Mouse (Mus musculus) spleen, adult 2 months (tissue): ENCODE results near the gene Zim1. TPM values are rescaled to one million over a fixed set of nuclear protein-coding genes. Genes with fewer than 3 reads are reported as not detected.

Experiments
- DNase-seq, 2 experiments: peaks; one replicate each; pipeline versions ENCODE4 v3.0.0 to v3.0.0-alpha.2; 2012 to 2021; ENCODE audit warnings: low spot score in 2 of 2, low read depth in 1 of 2
- H3K27ac ChIP-seq: fragments of 200-500 bp; 2 replicates; pipeline ENCODE4 v1.5.1; 2012; ENCODE audit warnings: low read length, inconsistent platforms; ENCODE audit not compliant: insufficient read depth
- H3K27me3 ChIP-seq: fragments of 200-500 bp; 2 replicates; pipeline ENCODE4 v1.6.1; 2012; ENCODE audit warnings: mild to moderate bottlenecking, moderate library complexity, low read length, inconsistent platforms; ENCODE audit not compliant: control insufficient read depth, insufficient read depth
- H3K36me3 ChIP-seq: fragments of 200-500 bp; 2 replicates; pipeline ENCODE4 v1.6.1; 2012; ENCODE audit warnings: mild to moderate bottlenecking, low read length, inconsistent platforms; ENCODE audit not compliant: control insufficient read depth, insufficient read depth
- H3K4me1 ChIP-seq: fragments of 200-500 bp; 2 replicates; pipeline ENCODE4 v1.6.1; 2011; ENCODE audit warnings: inconsistent platforms; ENCODE audit not compliant: control insufficient read depth, insufficient read depth, insufficient read length
- H3K4me3 ChIP-seq: fragments of 200-500 bp; 2 replicates; pipeline ENCODE4 v1.5.1; 2011; ENCODE audit warnings: mild to moderate bottlenecking, inconsistent platforms; ENCODE audit not compliant: insufficient read depth, insufficient read length; ENCODE audit errors: extremely low read depth
- CTCF ChIP-seq: fragments of 200-500 bp; IDR thresholded peaks from 2 replicates; pipeline ENCODE4 v1.5.1; 2011; ENCODE audit warnings: mild to moderate bottlenecking, inconsistent platforms; ENCODE audit not compliant: insufficient read depth, insufficient read length, insufficient replicate concordance; ENCODE audit errors: extremely low read depth
- POLR2A ChIP-seq: fragments of 200-500 bp; IDR thresholded peaks from 2 replicates; pipeline ENCODE4 v1.6.1; 2011; ENCODE audit warnings: low read depth, low read length, inconsistent platforms
- WGBS: fragments of 180-500 bp; shearing (Covaris S2); methylation state at CpG from one replicate; pipeline ENCODE4 v1.1.7; 2018; 5-methylcytosine and 5-hydroxymethylcytosine counted together
- polyA plus RNA-seq: library from polyadenylated mRNA; depleted of rRNA; stranded (reverse); fragments of >200 nt; gene quantifications from 2 replicates; pipeline ENCODE4 v1.2.3, GENCODE M21; 2012

Zim1 gene
- polyA plus RNA-seq, 1 experiment = 0.02 TPM

DNA sequence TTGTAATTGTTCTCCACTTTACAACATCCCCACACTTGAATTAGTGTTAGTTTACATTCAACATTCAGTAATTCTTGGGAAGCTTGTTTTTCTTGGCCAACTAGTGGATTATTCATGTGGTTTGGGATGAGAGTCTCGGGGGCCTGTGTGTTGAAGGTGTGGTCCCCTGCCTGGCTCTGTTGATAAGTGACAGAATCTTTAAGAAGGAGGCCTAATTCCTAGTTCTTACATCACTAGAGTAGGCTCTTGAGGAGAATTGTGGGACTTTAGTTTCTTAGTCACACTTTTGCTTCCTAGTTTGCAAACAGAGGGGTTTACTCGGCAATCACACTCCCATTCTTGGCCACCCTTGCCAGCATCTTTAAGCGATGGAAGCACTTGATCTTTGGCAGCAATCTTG, 3.0 kb upstream of the Zim1 start:
- Histone ChIP-seq H3K36me3 (no peaks in the 10 kb centered on the region), H3K27me3 (no peaks in the 10 kb centered on the region), H3K27ac (no peak overlapping the region), H3K4me3 (no peak overlapping the region), H3K4me1 (no peaks in the 10 kb centered on the region)
- DNase-seq = no peak
- WGBS = 76% methylated on average over 3 of the region's 3 CpGs
- TF ChIP-seq CTCF (no peak), POLR2A (no peak)

DNA sequence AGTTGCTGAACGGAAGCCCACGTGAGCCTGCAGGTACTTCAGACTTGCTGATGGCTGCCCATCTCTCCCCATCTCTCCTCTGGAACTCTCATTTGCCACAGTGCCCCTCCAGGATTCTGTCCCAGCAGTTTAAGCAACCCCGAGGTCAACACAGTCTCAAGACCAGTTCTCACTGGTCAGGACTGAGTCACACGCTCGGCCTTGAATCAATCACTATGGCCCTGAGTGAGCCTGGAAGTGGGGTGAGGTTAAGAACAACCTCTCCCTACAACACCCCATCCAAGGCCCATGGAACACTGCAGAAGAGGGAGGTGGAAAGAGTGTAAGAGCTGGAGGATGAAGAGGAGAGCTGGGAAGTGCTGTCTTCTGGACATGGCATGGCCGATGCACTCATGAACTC, 10.7 kb downstream of the Zim1 start:
- H3K27ac ChIP-seq = no peak overlapping the region
- 93% methylated on average over 6 of the region's 6 CpGs for WGBS
- H3K36me3 ChIP-seq = no peaks in the 10 kb centered on the region
- no peak for DNase-seq
- TF ChIP-seq CTCF = no peak
- TF ChIP-seq POLR2A = no peak
- no peaks in the 10 kb centered on the region for H3K4me1 ChIP-seq
- no peaks in the 10 kb centered on the region for H3K27me3 ChIP-seq
- no peak overlapping the region for H3K4me3 ChIP-seq

DNA sequence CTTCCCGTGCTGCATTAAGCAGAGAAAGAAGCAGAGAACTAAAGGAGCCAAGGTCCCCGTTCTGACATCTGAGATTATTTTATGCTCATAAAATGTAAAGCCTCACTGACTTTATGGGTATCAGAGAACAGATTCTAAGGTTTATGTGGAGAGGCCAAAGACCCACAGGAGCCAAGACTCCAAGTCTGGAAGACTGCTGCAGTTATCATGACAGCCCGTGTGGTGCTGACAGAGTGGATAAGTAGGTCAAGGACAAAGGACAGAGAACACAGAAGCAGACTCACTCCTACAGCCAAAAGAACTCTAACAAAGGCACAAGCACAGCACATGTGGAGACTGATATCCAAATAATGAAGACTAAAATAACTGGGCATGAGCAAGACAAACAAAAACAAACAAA, 29.5 kb downstream of the Zim1 start:
- no peaks in the 10 kb centered on the region for H3K4me1 ChIP-seq

DNA sequence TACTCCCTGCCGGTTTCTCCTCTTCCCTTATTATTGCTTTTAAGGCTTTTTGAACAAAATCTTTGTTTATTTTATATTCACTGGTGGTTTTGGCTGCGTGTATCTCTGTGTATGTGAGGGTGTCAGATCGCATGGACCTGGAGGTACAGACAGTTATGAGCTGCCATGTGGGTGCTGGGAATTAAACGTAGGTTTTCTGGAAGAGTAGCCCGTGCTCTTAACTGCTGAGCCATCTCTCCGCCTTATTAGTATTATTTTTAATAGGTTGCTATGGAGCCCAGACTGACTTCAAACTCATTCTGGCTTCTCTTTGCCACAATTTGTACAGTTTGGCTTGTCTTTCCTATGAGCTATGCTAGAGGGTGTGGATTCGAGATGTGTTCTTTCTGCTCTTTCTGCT, 32.8 kb downstream of the Zim1 start:
- no peak for DNase-seq
- Histone ChIP-seq H3K4me3 (no peak overlapping the region), H3K27ac (no peak overlapping the region), H3K27me3 (no peaks in the 10 kb centered on the region), H3K4me1 (no peaks in the 10 kb centered on the region), H3K36me3 (no peaks in the 10 kb centered on the region)
- WGBS = 84% methylated on average over 7 of the region's 7 CpGs
- TF ChIP-seq CTCF (no peak), POLR2A (no peak)

More for the DNA sequence above, 29.5 kb downstream of the Zim1 start:
- DNase-seq = no peak
- no peaks in the 10 kb centered on the region for H3K27me3 ChIP-seq
- no peak overlapping the region for H3K4me3 ChIP-seq
- H3K36me3 ChIP-seq = no peaks in the 10 kb centered on the region
- 82% methylated on average over 3 of the region's 3 CpGs for WGBS
- H3K27ac ChIP-seq = no peak overlapping the region
- TF ChIP-seq CTCF (no peak), POLR2A (no peak)

GRCm38 (mm10) chr7:6659605-6660004, 36.6 kb downstream of the Zim1 start:
- 22% methylated on average over 2 of the region's 2 CpGs for WGBS
- TF ChIP-seq POLR2A (no peak), CTCF (no peak)
- Histone ChIP-seq H3K27me3 (no peaks in the 10 kb centered on the region), H3K4me3 (no peak overlapping the region), H3K36me3 (no peaks in the 10 kb centered on the region), H3K27ac (no peak overlapping the region), H3K4me1 (no peaks in the 10 kb centered on the region)
- no peak for DNase-seq

DNA sequence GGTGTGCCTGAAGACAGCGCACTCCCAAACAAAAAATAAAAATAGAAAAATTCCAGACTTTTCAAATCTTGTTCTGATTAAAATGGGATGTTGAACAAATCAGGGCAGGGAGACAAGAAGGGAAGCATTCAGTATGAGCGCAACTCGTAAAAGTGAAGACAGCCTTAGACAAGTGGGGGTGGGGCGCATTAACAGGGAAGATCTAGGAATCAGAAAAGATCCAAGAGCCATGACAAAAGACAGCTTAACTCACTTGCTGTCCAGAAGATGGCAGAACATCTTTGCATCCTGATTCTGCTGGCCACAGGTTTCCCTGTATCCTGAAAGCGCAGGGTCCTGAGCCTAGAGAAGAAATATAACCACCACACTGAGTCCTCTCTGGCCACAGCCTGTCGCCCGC, 37.6 kb downstream of the Zim1 start:
- Histone ChIP-seq H3K36me3 (no peaks in the 10 kb centered on the region), H3K4me3 (no peak overlapping the region), H3K4me1 (no peaks in the 10 kb centered on the region), H3K27ac (no peak overlapping the region), H3K27me3 (no peaks in the 10 kb centered on the region)
- no peak for DNase-seq
- 92% methylated on average over 7 of the region's 7 CpGs for WGBS
- TF ChIP-seq CTCF (no peak), POLR2A (no peak)

DNA sequence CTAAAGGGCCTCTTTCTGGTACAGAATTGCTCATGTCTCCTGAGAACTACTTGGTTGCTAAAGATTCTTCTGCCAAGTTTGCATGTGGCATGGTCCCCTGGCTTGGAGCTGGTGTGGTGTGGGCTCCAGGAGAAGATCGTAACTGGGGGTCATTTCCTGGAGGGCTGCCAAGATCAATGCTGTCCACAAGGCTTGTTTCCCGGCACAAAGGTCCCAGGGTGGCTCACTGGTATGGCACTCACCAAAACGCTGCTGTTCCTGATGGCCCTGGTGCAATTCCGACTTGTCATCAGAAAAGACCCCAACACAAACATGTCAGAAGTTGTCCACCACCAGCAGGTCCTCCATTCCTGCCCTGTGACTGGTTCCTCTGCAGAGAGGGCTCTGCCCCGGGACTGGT, 44.1 kb downstream of the Zim1 start:
- no peak for TF ChIP-seq CTCF
- no peak for TF ChIP-seq POLR2A
- no peak overlapping the region for H3K27ac ChIP-seq
- no peak for DNase-seq
- H3K36me3 ChIP-seq = no peaks in the 10 kb centered on the region
- no peak overlapping the region for H3K4me3 ChIP-seq
- no peaks in the 10 kb centered on the region for H3K4me1 ChIP-seq
- H3K27me3 ChIP-seq = no peaks in the 10 kb centered on the region
- WGBS = 70% methylated on average over 5 of the region's 5 CpGs

GRCm38 (mm10) chr7:6651221-6651620, 45.0 kb downstream of the Zim1 start:
- no peaks in the 10 kb centered on the region for H3K27me3 ChIP-seq
- no peak overlapping the region for H3K4me3 ChIP-seq
- TF ChIP-seq POLR2A (no peak), CTCF (no peak)
- no peak for DNase-seq
- WGBS = 75% methylated on average over 7 of the region's 7 CpGs
- H3K4me1 ChIP-seq = no peaks in the 10 kb centered on the region
- no peaks in the 10 kb centered on the region for H3K36me3 ChIP-seq
- H3K27ac ChIP-seq = no peak overlapping the region
